Mouse (Mus musculus): Measurements from ENCODE around the gene Rnf167.

The Rnf167 gene

GRCm38 (mm10) chr11:70674501-70674900, 27.5 kb downstream of the Rnf167 start:
- DNase-seq (ENCODE audit: low spot score in 2 of 2) = no peak

DNA sequence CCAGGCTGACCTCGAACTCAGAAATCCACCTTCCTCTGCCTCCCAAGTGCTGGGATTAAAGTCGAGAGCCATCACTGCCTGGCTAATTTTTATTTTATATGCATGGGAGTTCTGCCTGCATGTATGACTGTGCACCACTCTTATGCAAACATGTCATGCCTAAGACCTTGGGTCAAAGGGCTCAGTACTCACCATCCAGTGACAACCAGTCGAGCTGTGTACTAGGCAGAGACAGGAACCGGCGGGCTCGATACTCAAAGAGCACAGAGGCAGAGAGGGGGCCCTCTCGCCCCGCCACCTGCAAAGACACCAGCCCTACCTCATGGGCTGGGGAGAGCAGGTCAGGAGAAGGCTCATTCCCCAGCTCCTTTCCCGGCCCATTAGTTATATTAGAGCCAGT, 31.1 kb downstream of the Rnf167 start:
- DNase-seq (ENCODE audit: low spot score in 2 of 2) = no peak

DNA sequence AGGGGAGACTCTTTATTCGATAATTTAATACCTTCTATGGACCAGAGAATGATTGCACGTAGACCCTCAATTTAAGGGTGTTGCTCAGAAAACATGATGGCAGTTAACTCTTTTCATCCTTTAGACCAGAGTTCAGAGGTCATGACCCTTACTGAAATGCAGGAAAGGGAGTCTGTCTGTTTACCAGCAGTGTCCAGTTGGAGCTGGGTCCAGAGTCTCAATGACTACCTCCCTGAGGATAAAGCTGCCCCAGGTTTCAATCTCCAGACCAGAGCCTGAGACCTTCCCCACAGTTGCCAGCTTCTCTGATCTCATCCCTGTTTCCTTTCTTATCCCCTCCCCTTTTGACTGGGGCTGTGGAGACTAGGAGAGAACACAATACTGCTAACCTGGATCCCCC, 31.5 kb downstream of the Rnf167 start:
- DNase-seq (ENCODE audit: low spot score in 2 of 2) = no peak

GRCm38 (mm10) chr11:70679361-70679760, 32.3 kb downstream of the Rnf167 start:
- no peak for DNase-seq (ENCODE audit: low spot score in 2 of 2)

DNA sequence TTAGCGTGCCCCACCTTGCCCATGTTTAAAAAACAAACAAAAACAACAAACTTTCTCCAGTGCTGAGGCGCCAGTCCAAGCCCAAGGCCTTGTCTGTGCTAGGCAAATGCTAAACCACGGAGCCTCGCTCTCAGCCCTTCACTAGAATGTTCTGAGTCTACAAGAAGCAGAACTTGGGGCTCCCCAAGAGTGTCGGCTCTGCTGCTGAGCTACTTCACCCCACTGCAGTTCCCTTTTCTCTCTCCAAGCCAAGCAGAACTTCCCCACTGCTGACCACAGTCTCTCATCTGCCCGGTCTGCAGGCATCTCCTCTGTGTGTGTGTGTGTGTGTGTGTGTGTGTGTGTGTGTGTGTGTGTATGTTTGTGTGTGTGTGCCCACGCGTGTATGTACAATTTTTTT, 32.9 kb downstream of the Rnf167 start:
- DNase-seq (ENCODE audit: low spot score in 2 of 2) = peak in 1 of 2 experiments; percentile 33

DNA sequence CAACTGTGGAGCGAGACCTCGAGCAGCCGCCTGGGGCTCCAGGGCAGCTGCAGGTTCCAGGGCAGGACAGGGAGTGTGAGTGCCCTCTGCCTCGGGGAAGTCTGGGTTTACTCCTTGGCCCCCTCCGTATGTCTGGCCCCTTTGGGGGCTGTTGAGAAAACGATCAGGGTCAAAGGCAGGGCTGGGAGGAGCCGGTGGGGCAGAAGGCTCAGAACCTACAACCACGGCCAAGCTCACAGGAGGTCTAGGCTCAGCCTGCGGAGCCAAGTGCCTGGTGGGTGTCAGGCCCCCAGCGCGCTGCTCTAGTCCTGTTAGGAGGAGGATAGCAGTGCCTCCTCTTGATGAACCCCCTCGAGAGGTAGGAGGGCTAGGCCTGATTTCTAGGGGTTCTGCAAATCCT, 34.1 kb downstream of the Rnf167 start:
- no peak for DNase-seq (ENCODE audit: low spot score in 2 of 2)

DNA sequence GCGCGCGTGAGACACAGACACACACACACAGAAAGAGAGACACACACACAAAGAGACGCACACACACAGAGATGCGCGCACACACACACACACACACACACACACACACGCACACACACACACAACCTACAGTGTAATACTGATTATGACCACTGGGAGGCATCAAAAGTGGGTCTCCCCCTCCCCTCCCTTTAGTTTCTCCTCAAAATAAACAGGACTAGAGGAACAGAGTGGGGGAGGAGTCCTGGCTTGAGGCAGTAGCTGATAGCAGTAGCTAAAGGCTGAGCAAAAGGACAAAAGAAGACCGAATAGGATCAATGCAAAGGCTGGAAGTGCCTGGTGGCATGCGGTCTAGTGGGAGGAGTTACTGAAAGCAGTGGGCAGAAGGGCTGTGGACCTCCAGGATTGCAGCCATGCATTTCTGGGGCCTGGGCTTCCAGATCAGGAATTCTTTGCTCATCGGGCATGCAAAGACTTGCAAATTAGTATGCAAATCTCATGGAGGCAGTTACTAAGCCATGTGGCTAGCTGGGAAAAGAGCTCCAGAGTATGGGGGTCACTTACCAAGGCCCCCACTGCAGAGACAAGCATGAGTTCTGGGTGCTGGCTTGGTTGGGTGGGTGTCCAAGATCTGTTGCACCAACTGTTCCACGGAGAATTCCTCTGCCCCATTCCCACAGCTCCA, 35.0 kb downstream of the Rnf167 start:
- peak in 1 of 2 experiments; percentile 47 for DNase-seq (ENCODE audit: low spot score in 2 of 2)

DNA sequence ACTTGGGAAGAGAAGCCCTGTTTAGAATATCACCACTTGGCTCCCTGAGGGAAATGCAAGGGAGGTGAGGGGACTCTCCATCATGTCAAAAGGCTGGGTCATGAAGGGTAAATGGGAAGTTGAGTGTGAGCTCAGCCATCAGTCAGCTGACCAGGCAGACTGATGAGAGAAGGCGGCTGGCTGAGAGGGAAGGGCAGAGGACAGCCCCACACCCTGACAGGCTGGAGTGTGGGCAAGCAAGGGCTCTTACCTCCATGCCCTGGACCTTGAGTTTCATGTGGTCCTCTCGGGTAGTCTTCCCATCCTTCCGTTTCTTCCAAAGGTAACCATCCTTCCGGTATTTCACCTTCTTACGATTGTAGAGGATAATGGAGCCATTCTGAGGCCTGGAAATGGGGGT, 36.6 kb downstream of the Rnf167 start:
- no peak for DNase-seq (ENCODE audit: low spot score in 2 of 2)

- DNase-seq (ENCODE audit: low spot score in 2 of 2) = peak; percentile 44 to 78
Measured at GRCm38 (mm10) chr11:70686901-70687566, 40.0 kb downstream of the Rnf167 start.

DNA sequence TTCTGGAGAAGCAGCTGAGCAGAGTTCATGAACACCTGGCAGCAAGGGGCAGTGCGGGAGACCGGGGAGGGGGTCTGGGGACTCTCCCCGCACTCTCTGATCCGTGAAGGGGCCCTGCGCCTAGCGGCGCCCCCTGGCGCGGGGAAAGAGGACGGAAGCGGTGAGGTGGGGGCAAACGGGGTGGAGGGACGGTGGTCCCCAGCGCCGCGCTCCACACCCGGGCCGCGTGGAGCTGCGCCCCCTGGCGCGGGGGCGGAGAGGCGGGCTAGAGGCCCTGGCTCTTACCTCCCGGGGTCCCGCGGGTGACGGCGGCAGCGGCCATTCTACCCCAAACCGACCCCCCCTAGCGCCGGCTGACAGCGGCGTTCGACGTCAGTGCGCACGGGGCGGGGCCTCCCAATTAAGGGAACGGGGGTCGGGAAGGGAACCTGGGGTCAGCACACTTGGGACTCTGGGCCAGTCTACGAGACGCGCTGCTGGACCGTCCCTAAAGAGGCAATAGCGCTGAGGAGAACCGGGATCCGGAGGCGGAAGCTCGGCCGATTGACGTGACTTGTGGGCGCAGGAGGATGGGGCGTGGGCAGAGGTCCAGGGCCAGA, 40.7 kb downstream of the Rnf167 start, which contains the start of gene Camta2:
TSS of gene Camta2 (minus strand) at position 505 of the 599 bp plus-strand sequence.
- DNase-seq (ENCODE audit: low spot score in 2 of 2) = peak; percentile 55 to 85

GRCm38 (mm10) chr11:70688372-70688771, 41.3 kb downstream of the Rnf167 start:
- no peak for DNase-seq (ENCODE audit: low spot score in 2 of 2)

DNA sequence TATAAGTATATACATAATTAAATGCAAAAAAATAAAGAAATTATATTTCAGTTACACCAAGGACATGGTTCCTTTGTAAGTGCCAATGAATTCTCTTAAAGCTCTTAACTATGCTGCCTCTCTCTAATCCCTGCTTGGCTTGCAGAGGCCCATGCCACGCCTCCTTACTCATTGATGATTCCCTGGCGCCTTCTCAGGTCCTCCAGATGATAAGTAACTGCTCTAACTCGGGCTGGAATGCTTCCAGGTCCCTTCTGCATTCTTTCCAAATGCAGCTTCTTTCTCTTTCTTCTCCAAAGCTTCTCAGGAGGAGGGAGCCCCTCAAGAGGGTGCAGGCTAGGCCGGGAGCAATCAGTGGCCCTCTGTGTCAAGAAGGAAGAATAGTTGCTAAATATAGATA, 42.5 kb downstream of the Rnf167 start:
- DNase-seq (ENCODE audit: low spot score in 2 of 2) = no peak

GRCm38 (mm10) chr11:70693504-70693903, 46.5 kb downstream of the Rnf167 start:
- no peak for DNase-seq (ENCODE audit: low spot score in 2 of 2)

DNA sequence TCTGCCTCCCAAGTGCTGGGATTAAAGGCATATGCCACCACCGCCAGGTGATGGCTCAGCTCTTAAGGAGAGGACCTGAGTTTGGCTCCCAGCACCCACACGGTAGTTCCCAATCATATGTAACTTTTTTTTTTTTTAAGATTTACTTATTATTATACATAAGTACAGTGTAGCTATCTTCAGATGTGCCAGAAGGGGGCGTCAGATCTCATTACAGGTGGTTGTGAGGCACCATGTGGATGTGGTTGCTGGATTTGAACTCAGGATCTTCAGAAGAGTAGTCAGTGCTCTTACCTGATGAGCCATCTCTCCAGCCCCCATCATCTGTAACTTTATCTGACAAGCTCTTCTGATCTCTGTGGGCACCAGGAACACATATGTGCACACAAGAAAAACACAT, 50.3 kb downstream of the Rnf167 start:
- no peak for DNase-seq (ENCODE audit: low spot score in 2 of 2)

GRCm38 (mm10) chr11:70699051-70699450, 52.0 kb downstream of the Rnf167 start:
- DNase-seq (ENCODE audit: low spot score in 2 of 2) = no peak

- peak; percentile 78 to 94 for DNase-seq (ENCODE audit: low spot score in 2 of 2)
Measured at GRCm38 (mm10) chr11:70699722-70700556, 52.9 kb downstream of the Rnf167 start, which contains the start of the genes Inca1 and Kif1c. Inca1 (minus strand) TSS chr11:70700155. Kif1c (plus strand) TSS chr11:70700548.

DNA sequence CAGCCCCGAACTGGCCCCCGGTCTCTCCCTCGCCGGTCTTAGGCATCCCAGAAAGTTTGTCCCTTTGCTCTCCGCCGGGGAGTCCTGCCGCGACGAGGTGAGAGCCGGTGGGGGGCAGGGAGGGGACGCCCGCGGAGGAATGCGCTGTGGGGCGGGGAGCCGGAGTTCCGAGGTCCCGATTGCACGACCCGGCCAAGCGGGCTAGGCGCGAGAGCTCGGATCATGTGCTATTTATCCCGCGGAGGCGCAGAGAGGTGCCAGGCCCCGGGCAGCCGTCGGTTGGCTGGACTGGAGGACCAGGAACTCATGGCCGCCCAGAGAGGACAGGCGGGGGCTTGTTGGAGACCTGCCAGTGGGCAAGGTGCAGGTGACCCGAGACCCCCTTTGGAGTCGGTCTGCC, 53.6 kb downstream of the Rnf167 start:
- DNase-seq (ENCODE audit: low spot score in 2 of 2) = peak in 1 of 2 experiments; percentile 49

All from left cerebral cortex, adult 9 months (tissue).